Mouse (Mus musculus) heart, adult 11 months (tissue): ENCODE data around the gene Aqp6.

Source experiments
- DNase-seq: peaks from one replicate; pipeline ENCODE4 v3.0.0; 2022

Aqp6 gene

GRCm38 (mm10) chr15:99600986-99601822 is at the start of gene Aqp6:
Gene Aqp6, plus strand, starts transcription at chr15:99601400.
- DNase-seq = no peak

DNA sequence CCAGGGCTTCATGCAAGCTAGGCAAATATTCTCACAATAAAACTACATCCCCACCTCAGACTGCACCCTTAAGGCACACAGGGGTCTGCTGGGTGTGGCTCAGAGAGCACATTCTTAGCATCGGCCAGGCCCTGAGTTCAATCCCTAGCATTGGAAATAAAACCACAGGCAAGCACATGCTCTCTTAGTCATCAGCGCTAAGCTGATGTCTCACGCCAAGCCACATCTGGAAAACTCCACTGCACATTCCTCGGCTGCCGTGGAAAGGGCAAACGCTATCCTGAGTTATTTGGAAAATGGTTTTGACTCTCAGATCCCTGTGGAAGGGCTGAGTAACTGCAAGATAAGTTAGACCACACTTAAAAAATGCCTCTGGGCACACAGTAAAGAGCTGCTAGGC is 47.4 kb upstream of the Aqp6 start:
- DNase-seq = no peak

GRCm38 (mm10) chr15:99558947-99559346 is 42.3 kb upstream of the Aqp6 start:
- DNase-seq = no peak

DNA sequence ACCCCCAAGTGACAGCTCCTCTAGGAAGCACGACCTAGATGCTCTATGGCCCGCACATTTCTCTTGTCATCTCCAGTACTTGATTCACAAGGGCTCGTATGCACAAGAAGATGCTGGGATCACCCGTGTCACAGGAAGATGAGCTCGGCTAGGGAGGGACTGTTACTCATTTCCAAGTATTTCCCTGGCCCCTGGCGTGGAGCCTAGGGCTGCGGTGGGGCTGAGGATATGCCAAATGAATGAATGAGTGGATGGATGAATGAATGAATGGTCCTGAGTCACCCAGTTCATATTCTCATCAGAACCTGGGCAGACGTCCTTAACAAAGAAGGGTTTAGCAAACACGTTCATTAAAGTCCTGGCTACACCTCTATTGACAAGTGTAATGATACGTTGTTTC is 41.0 kb upstream of the Aqp6 start:
- DNase-seq = no peak

GRCm38 (mm10) chr15:99567371-99567770 is 33.8 kb upstream of the Aqp6 start:
- DNase-seq = no peak

DNA sequence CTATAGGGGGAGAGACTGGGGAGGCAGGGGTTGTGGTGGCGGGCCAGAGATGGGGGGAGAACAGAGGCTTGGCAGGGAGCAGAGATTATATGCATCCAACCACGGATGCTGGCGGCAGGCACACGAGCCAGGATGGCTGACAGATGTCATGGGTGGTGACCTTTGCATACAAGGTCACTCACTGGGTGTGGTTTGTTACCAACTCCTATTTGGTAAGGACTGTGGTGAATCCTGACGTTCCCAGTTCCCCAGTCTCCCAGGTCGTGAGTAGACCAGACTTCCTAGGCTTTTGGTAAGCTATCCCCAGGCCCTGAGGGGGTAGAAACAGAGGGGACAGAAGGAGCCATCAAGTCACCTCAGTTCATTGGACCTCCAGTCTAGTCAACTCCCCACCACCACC is 32.5 kb upstream of the Aqp6 start:
- no peak for DNase-seq

DNA sequence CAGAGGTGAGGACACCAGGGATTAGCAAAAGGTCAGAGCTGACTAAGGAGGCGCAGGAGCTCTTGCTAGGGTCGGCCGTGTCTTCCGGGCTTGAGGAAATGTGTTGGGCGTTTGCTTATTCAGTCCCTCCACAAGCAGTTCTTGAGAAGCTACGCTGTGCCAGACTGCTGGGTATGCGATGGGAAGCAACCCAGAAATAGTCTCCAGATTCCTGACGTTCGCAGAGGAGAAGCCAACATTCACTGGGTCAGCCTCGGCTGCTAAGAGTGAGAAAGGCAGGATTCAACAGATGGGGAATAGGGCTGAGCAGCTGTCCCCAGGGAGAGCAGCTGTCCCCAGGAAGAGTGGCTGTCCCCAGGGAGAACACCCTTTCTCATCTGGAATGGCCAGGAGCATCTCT is 32.1 kb upstream of the Aqp6 start:
- no peak for DNase-seq

DNA sequence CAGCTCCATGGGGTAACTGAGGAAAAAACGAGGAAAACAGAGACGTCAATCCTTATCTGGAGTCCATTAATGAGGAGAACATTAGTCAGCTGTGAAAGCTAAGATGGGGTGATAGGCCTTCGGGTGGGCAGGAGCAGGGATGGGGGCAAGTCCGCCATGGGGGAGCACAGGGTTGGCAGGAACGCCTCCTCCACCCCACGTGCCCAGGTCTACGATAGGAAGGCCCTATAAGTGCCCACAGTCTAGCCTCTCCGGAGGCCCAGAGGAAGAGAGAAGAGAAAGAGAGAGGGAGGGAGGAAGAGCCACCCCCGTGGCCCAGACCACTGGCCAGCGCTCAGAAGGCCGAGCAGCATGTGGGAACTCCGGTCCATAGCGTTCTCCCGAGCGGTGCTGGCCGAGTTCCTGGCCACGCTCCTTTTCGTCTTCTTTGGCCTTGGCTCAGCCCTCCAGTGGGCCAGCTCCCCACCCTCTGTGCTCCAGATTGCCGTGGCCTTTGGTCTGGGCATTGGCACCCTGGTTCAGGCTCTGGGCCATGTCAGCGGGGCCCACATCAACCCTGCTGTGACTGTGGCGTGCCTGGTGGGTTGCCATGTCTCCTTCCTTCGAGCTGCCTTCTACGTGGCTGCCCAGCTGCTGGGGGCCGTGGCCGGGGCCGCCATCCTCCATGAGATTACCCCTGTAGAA is 22.3 kb upstream of the Aqp6 start, which contains the start of gene Aqp2:
Gene Aqp2, plus strand, starts transcription at position 254 of the 684 bp plus-strand sequence.
- peak; percentile 91 for DNase-seq

DNA sequence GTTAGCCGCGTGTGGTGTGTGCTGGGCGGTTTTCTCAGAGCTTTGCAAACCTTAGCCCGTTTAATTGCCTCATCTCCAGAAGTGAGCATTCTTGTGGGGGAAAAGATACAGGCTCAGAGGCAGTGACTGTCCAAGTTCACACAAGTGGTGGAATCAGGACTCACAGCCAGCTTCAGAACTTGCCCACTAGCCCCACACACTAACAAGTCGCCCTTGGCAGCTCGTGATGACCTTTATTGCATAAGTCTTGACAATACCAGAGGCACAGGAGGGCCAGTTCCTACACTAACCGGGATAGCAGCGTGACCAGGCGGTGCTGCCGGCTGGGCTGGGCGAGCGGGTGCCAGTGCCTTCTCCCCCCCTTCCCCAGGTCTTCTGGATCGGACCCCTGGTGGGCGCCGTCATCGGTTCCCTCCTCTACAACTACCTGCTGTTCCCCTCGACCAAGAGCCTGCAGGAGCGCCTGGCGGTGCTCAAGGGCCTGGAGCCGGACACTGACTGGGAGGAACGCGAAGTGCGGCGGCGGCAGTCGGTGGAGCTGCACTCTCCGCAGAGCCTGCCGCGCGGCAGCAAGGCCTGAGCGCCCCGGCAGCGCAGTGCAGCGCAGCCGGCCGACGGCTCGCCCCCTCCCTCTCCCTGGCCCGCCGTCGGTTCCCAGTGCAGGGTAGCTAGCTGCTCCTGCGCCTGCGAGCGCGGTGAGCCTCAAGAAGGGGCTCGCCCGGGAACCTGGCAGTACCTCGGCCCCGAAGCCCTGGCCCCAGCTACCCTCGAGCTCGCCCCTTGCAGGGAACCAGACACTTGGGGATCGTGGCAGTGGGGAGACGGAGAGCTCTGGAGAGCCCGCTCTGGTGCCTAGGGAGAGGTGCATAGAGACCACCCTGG is 17.5 kb upstream of the Aqp6 start:
- peak; percentile 91 for DNase-seq

DNA sequence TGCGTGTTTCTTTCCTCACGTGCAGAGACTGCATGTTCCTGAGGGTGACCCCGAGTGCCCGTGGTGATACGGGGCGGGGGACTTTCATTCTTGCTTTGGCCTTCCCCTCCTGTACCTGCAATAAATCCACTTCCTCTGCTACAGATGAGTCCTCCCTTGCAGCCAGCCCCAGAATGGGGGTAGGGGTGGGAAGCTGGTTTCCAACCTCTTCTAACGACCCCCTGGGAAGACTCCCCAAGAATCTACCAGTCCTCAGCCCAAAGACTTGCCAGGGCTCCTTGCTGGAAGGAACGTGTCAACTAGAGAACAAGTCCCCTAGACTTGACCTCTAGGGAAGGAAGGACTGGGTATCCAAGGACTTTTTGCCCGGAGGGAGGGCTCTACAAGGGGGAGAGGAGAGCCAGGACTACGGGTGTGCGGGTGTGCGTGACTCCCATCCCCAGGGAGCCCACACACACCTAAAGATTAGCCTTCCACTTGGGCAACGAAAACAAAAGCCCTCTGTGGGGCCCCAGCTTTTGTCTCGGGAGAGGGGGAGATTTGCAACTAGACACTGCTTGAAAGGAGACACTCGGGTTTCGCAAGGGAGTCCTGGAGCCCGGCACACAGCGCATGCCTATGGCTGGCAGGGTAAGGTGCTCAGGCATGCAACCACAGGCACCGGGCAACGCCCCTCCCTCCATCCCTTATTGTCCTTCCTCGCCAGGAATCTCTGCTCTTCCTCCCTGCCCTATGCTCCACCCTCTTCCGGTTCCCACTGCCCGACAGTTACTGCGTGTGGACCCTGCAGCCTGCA is 16.6 kb upstream of the Aqp6 start:
- DNase-seq = peak; percentile 90

GRCm38 (mm10) chr15:99585741-99586140 is 15.5 kb upstream of the Aqp6 start:
- DNase-seq = no peak

DNA sequence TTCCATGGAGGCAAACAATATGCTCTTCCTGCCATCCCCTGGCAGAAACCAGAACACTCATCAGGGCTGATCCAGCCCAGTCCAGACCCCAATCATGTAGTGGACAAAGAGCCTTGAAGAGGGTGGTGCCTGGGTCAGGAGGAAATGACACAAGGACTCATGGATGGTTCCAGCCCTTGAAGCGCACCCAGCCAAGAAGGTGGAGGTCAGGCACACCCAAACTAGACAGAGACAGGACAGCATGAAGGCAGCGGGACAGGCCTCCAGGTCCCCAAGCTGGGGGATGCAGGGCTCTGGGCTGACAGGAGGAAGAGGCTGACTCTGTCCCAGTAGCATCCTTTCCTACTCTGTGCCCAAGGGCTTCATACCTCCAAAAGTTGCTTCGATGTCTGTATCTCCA is 14.7 kb upstream of the Aqp6 start:
- DNase-seq = no peak

DNA sequence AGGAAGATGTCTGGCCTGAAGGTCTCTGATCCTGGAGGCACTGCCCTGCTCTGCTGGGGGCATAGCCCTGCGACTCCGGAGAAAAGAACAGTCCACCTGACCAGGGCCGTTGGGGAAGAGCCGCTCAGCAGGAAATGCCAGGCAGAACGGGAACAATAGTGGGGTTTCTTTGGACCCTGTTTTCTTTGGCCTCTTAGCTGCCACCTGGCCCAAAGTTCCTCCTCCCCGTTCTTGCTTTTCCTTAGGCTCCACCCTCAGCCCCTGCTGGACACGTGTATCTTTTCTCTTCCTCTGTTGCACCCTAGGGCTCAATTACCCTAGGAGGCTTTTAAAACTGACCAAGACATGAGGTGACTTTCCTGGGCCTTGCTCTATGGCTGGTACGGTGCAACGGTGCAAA is 12.0 kb upstream of the Aqp6 start:
- DNase-seq = no peak

DNA sequence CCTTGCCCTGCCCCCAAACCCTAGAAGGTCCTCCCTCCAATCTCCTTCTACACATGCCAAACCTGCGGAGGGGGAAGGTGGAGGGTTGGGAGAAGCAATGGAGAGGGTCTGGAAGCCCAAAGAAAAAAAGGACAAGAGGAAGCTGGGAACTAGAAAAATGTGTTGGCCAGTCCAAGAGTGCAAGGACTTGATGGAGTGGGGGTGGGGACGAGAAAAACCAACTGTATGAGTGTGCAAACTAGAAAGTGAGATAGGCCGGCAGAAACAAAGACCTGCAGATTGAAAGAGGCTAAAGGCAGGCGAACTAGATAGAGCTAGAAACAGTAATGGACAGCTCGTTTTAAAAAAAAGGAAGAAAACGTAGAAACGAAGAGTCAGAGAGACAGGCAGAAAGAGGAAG is 11.5 kb upstream of the Aqp6 start:
- no peak for DNase-seq

DNA sequence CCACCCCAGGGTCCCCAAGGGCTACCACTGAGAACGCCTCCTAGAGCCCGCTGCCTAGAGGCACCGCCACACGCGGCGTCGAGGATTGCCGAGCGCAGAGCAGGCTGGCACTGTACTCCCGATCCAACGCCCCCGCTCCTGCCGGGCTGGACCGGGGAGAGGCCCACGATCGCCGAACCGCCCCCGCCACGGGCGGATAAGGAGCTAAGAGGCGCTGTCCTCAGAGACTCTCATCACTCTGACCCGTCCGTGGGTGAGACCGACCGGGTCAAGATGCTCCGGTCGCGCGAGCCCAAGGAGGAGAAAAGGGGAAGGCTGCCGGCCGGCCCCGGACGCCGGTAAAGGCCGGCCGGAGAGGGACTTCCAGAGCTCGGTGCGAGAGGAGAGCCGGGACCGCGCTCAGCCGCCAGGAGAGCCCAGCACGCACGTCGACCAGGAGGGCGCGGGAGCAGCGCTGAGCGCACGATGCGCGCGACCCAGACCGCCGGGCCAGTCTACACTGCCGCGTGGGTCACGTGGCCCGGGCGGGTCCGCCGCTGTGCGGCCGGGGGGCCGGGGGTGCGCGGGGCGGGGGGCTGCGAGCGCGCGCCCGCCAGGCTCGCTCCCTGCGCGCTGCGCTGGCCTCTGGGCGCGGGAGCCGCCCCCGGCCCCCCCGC is 10.6 kb upstream of the Aqp6 start, which contains the start of gene Aqp5:
Gene Aqp5, plus strand, starts transcription at position 354 of the 656 bp plus-strand sequence.
- DNase-seq = no peak

DNA sequence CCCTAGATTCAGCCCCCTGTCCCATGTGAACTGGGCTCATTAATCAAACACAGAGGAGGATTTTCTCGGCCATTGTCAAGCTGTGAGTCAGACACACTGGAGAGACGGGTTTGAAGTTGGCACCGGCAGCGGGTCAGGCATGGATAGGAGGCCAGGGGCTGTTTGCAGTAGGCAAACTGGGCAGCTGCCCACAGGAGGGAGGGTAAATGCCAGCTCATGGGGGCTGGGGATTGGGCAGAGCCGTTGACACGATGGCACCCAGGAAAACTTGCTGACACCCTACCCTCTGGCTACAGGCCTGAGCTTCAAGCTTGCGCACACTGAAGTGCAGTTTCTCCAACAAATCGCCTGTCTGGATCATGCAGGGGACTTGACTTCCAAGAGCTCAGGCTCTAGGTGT is 9.0 kb upstream of the Aqp6 start:
- DNase-seq = no peak

DNA sequence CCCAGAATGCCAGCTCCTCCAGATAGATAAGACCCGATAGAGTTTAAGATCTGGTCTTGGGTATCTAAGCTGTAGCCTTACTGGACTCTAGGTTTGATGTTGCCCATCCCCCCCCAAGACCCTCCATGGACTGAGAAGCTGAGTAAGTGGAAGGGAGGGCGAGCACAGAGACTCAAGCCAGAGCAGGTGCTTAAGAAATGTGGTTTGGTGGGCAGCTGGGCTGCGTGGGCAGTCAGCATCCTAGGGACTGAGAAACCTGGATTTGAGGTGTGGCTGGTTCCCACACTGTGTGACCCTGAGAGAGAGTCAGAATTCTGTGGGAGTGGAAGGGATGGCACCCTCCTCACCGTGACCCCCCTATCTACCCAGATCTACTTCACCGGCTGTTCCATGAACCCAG is 8.3 kb upstream of the Aqp6 start:
- no peak for DNase-seq

- DNase-seq = no peak
These were observed 6.2 kb upstream of the Aqp6 start for GRCm38 (mm10) chr15:99594951-99595350.

DNA sequence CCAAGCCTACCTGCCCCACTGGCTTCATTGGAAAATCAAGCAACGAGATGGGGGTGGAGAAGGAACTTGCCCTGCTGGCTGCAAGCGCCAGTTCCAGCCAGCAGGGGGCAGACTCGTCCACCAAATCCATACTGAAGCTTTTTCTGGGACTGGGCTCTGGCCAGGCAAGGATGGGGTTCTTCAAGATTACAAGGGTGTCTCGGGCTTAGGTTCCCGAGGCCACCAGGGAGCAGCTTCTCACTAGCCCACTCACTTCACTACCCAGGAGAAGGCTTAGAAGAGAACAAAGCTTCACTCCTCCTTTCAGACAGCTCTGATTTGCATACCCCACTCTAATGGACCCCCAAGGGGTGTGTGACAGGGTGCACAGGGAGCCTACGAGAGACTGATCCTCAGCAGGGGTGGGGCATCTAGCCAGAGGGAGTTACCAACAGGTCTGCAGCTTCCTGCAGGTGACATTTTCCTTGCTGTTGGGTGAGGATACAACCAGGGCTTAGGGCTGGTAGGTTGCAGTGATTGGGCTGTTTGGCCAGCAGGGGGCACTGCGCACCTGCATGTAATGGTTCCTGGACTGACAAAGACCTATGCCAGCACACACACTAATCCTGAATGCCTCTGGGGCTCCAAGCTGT is 5.0 kb upstream of the Aqp6 start:
- DNase-seq = peak; percentile 96

DNA sequence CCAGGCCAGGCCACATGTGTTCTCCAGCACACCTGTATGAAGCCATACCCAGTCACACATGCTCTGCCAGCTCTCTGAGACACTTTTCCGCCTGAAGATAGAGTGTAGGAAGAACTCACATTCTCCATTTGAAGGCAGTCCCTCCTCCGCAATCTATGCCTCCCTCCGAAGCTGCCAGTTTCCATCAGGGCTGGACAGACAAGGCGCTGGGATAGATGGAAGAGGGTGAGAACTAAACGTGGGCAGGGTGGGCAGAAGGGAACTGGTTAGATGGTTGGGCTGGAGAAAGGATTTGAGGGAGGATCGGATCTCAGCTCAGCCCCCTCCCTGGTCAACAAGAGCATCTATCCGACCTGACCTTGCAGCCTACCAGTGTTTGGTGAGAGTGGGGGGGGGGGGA is 4.4 kb upstream of the Aqp6 start:
- no peak for DNase-seq

DNA sequence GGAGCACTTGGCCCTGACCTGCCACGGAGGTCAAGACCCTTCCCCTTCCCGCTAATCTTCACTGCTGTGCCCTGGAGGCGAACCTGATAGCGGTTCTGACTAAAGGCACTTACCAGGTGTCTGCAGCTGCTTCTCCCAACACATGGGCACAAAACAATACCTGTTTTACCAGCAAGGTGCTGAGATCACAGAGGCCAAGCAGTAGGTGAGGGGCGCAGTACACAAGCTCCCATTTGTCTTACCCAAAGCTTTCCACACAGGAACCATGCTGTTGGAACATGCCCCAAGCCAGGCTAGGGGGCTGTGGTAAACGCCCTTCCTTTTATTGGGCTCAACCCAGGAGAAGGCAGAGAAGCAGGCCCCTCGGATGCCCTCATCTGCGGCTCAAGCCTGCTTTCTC is 3.6 kb upstream of the Aqp6 start:
- no peak for DNase-seq
